Mouse (Mus musculus) kidney, embryonic 16.5 days (tissue): Measurements from ENCODE around the gene Zfp706. TPM values are rescaled to one million over a fixed set of nuclear protein-coding genes. Genes with fewer than 3 reads are reported as not detected.

Source experiments
- ATAC-seq: fragments of 200-750 bp; cut with Nextera tagmentation; 2 replicates; pipeline ENCODE4 v1.8.0; 2017; ENCODE audit warnings: moderate TSS enrichment; ENCODE audit not compliant: low FRiP score, low TSS enrichment
- H3K27ac ChIP-seq: fragments of 300-500 bp; sonication (generic); 2 replicates; pipeline ENCODE4 v1.5.1; 2014; ENCODE audit warnings: low read length
- H3K27me3 ChIP-seq: fragments of 300-500 bp; sonication (generic); 2 replicates; pipeline ENCODE4 v1.6.1; 2014; ENCODE audit warnings: low read length, control low read depth, mixed read lengths; ENCODE audit not compliant: insufficient read depth
- H3K36me3 ChIP-seq: fragments of 300-500 bp; sonication (generic); 2 replicates; pipeline ENCODE4 v1.6.1; 2014; ENCODE audit warnings: low read length, control low read depth, mixed read lengths; ENCODE audit not compliant: insufficient read depth
- H3K4me1 ChIP-seq: fragments of 300-500 bp; sonication (generic); 2 replicates; pipeline ENCODE4 v1.6.1; 2014; ENCODE audit warnings: low read length, control low read depth, mixed read lengths; ENCODE audit not compliant: insufficient read depth
- H3K4me2 ChIP-seq: fragments of 300-500 bp; sonication (generic); replicated peaks from 2 replicates; pipeline ENCODE4 v1.6.1; 2014; ENCODE audit warnings: low read depth, low read length
- H3K4me3 ChIP-seq: fragments of 300-500 bp; sonication (generic); 2 replicates; pipeline ENCODE4 v1.5.1; 2014; ENCODE audit warnings: mild to moderate bottlenecking, low read length
- H3K9ac ChIP-seq: fragments of 300-500 bp; sonication (generic); replicated peaks from 2 replicates; pipeline ENCODE4 v1.6.1; 2014; ENCODE audit warnings: low read length
- H3K9me3 ChIP-seq: fragments of 300-500 bp; sonication (generic); 2 replicates; pipeline ENCODE4 v1.6.1; 2016; ENCODE audit warnings: low read length, control low read depth
- WGBS: fragments of 180-500 bp; shearing (Covaris S2); extraction: QIAGEN DNeasy Blood & Tissue Kit; methylation state at CpG from one replicate; pipeline ENCODE4 v1.1.7; 2014; 5-methylcytosine and 5-hydroxymethylcytosine counted together
- polyA plus RNA-seq: library from polyadenylated mRNA; unstranded; fragments of >200 nt; fragmentation: Nextera tagmentation; extraction: Ambion mirVana; gene quantifications from 2 replicates; pipeline ENCODE4 v1.2.1, GENCODE M21; 2015

Gene Zfp706
- polyA plus RNA-seq, 1 experiment from 2014 or later: 418 TPM

GRCm38 (mm10) chr15:37038666-37039065 lies 31.1 kb upstream of the Zfp706 start:
- H3K27me3 ChIP-seq: no peaks in the 10 kb centered on the region
- no peak overlapping the region for H3K4me2 ChIP-seq
- H3K4me1 ChIP-seq: no peaks in the 10 kb centered on the region; the same call in 1 of the 2 replicates
- H3K9ac ChIP-seq: no peak overlapping the region
- H3K27ac ChIP-seq: no peak overlapping the region
- H3K4me3 ChIP-seq: no peak overlapping the region
- ATAC-seq: no peak
- no peaks in the 10 kb centered on the region for H3K36me3 ChIP-seq
- 68% methylated on average over 1 of the region's 1 CpGs for WGBS
- H3K9me3 ChIP-seq: no peaks in the 10 kb centered on the region

- ATAC-seq: no peak
- Histone ChIP-seq H3K4me3 (no peak overlapping the region), H3K27me3 (no peaks in the 10 kb centered on the region), H3K9ac (no peak overlapping the region), H3K4me2 (no peak overlapping the region), H3K4me1 (no peaks in the 10 kb centered on the region; the same call in 1 of the 2 replicates), H3K36me3 (no peaks in the 10 kb centered on the region), H3K27ac (no peak overlapping the region), H3K9me3 (no peaks in the 10 kb centered on the region)
- WGBS: 81% methylated on average over 3 of the region's 3 CpGs
Measured at GRCm38 (mm10) chr15:37037704-37038103, 30.1 kb upstream of the Zfp706 start.

DNA sequence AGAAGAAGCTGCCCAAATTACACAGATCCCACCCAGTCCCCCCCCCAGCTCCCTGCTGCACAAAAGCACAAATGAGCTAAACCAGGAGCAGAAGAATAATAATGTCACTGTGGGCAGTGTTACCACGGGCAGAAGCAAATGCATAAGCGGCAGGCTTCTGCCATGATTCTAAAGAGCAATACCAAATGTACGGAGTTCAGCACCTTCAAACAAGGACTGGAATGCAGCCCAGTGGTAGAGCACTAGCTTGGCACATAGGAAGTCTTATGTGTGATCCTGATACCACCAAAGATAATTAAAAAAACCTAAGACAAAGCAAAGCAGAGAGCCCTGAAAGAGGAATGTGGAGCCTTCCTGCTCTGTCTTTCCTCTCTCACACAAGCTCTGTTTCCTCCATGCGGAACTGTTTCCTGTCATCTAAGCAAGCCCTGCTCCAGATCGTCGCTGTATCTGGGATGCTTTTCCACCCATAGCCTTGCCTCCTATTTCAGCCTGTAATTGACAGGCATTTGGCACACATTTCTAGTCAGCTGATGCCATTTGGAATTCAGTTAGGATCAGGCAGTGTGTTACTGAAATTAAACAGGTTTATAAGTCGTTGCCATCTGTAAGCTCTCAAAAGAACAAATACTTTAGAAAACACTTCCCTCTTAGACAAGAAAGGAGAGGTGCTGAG lies 29.0 kb upstream of the Zfp706 start:
- no peaks in the 10 kb centered on the region for H3K27me3 ChIP-seq
- no peak for ATAC-seq
- no peak overlapping the region for H3K9ac ChIP-seq
- H3K9me3 ChIP-seq: no peaks in the 10 kb centered on the region
- H3K4me2 ChIP-seq: no peak overlapping the region
- H3K4me3 ChIP-seq: no peak overlapping the region
- H3K27ac ChIP-seq: no peak overlapping the region
- H3K36me3 ChIP-seq: no peaks in the 10 kb centered on the region
- H3K4me1 ChIP-seq: no peaks in the 10 kb centered on the region; the same call in 1 of the 2 replicates
- 53% methylated on average over 7 of the region's 7 CpGs for WGBS

- ATAC-seq: no peak
- WGBS: 72% methylated on average over 2 of the region's 2 CpGs
Measured at GRCm38 (mm10) chr15:37034155-37034554, 26.6 kb upstream of the Zfp706 start.

GRCm38 (mm10) chr15:37033431-37033830 lies 25.9 kb upstream of the Zfp706 start:
- H3K4me1 ChIP-seq: no peaks in the 10 kb centered on the region; the same call in 1 of the 2 replicates
- H3K9me3 ChIP-seq: no peaks in the 10 kb centered on the region
- H3K27ac ChIP-seq: no peak overlapping the region
- 85% methylated on average over 2 of the region's 2 CpGs for WGBS
- no peaks in the 10 kb centered on the region for H3K36me3 ChIP-seq
- no peak overlapping the region for H3K9ac ChIP-seq
- no peak overlapping the region for H3K4me3 ChIP-seq
- no peak for ATAC-seq
- H3K4me2 ChIP-seq: no peak overlapping the region
- no peaks in the 10 kb centered on the region for H3K27me3 ChIP-seq

More at GRCm38 (mm10) chr15:37034155-37034554, 26.6 kb upstream of the Zfp706 start:
- Histone ChIP-seq H3K4me3 (no peak overlapping the region), H3K4me1 (no peaks in the 10 kb centered on the region; the same call in 1 of the 2 replicates), H3K9ac (no peak overlapping the region), H3K27me3 (no peaks in the 10 kb centered on the region), H3K4me2 (no peak overlapping the region), H3K9me3 (no peaks in the 10 kb centered on the region), H3K27ac (no peak overlapping the region), H3K36me3 (no peaks in the 10 kb centered on the region)

DNA sequence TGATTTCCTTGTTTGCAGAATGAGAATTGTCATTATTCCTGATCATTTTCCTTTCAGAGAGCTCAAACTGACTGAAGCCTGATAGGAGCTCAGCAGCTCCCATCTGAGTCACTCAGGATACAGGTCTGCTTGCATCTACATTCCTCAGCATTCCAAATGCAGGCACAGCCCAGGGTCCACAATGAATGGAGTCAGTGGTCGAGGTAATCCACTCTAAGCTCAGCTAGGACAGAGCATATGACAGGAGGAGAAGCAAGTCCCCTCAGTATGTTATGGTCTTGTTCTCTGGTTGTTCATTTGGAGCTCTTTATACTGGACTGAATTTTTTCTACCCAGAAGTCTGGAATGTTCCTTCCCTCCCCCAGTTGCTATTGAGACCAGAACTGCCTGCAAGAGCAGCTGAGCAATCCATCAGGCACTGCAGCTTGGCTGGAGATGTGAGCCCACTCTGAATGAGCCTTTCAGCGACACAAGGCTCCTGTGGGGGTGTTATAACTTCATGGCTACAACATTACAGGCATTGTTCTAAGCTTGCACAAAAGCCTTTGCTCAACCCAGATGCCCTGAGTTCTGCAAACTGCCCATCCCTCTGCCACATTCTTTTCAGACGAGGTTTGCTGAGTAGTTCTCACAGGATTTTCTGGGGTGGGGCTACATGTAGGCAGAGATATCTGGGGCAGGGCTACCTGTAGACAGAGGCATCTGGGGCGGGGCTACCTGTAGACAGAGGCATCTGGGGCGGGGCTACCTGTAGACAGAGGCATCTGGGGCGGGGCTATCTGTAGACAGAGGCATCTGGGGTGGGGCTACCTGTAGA lies 24.0 kb upstream of the Zfp706 start:
- Histone ChIP-seq H3K27me3 (no peaks in the 10 kb centered on the region), H3K9ac (no peak overlapping the region), H3K4me2 (no peak overlapping the region), H3K4me1 (no peaks in the 10 kb centered on the region; the same call in 1 of the 2 replicates), H3K4me3 (no peak overlapping the region), H3K9me3 (no peaks in the 10 kb centered on the region), H3K36me3 (no peaks in the 10 kb centered on the region), H3K27ac (no peak overlapping the region)
- WGBS: 42% methylated on average over 6 of the region's 6 CpGs
- ATAC-seq: no peak

- Histone ChIP-seq H3K9me3 (no peaks in the 10 kb centered on the region), H3K27me3 (no peaks in the 10 kb centered on the region), H3K27ac (no peak overlapping the region), H3K4me1 (no peaks in the 10 kb centered on the region), H3K36me3 (no peaks in the 10 kb centered on the region), H3K4me2 (no peak overlapping the region), H3K9ac (no peak overlapping the region), H3K4me3 (no peak overlapping the region)
- 89% methylated on average over 3 of the region's 3 CpGs for WGBS
- ATAC-seq: no peak
Measured at GRCm38 (mm10) chr15:37030929-37031328, 23.4 kb upstream of the Zfp706 start.

GRCm38 (mm10) chr15:37027956-37028355 lies 20.4 kb upstream of the Zfp706 start:
- no peaks in the 10 kb centered on the region for H3K4me1 ChIP-seq
- no peak overlapping the region for H3K4me3 ChIP-seq
- no peaks in the 10 kb centered on the region for H3K27me3 ChIP-seq
- ATAC-seq: no peak
- no peak overlapping the region for H3K27ac ChIP-seq
- H3K9me3 ChIP-seq: no peaks in the 10 kb centered on the region
- H3K9ac ChIP-seq: no peak overlapping the region
- H3K4me2 ChIP-seq: no peak overlapping the region
- H3K36me3 ChIP-seq: no peaks in the 10 kb centered on the region

- H3K27me3 ChIP-seq: no peaks in the 10 kb centered on the region
- H3K4me3 ChIP-seq: no peak overlapping the region
- ATAC-seq: no peak
- H3K9ac ChIP-seq: no peak overlapping the region
- no peaks in the 10 kb centered on the region for H3K9me3 ChIP-seq
- WGBS: 79% methylated on average over 4 of the region's 4 CpGs
- H3K4me2 ChIP-seq: no peak overlapping the region
- H3K36me3 ChIP-seq: no peaks in the 10 kb centered on the region
- no peaks in the 10 kb centered on the region for H3K4me1 ChIP-seq
- no peak overlapping the region for H3K27ac ChIP-seq
Measured at GRCm38 (mm10) chr15:37026458-37026857, 18.9 kb upstream of the Zfp706 start.
